Mouse (Mus musculus) layer of hippocampus, adult 9-11 months (tissue): ENCODE measurements around the gene Gm48552.

Experiments used
- DNase-seq: peaks from one replicate; pipeline ENCODE4 v3.0.0; 2022

Gene Gm48552

GRCm38 (mm10) chr10:81407539-81408423 is 19.0 kb downstream of the Gm48552 start:
- peak; percentile 89 for DNase-seq

- no peak for DNase-seq
Observed at GRCm38 (mm10) chr10:81408424-81408729, 19.6 kb downstream of the Gm48552 start.

GRCm38 (mm10) chr10:81408871-81409291 is 20.1 kb downstream of the Gm48552 start:
- DNase-seq: peak; percentile 83

GRCm38 (mm10) chr10:81409330-81409729 is 20.5 kb downstream of the Gm48552 start:
- no peak for DNase-seq

- no peak for DNase-seq
Observed at GRCm38 (mm10) chr10:81410350-81410749, 21.5 kb downstream of the Gm48552 start.

- DNase-seq: no peak
Observed at GRCm38 (mm10) chr10:81410981-81411380, 22.2 kb downstream of the Gm48552 start.

GRCm38 (mm10) chr10:81411471-81412400 is 22.9 kb downstream of the Gm48552 start:
- DNase-seq: peak; percentile 84

GRCm38 (mm10) chr10:81412586-81413309 is 23.9 kb downstream of the Gm48552 start:
- no peak for DNase-seq

GRCm38 (mm10) chr10:81413310-81414261 is 24.8 kb downstream of the Gm48552 start:
- DNase-seq: peak; percentile 86

GRCm38 (mm10) chr10:81414682-81415081 is 25.9 kb downstream of the Gm48552 start:
- DNase-seq: no peak

GRCm38 (mm10) chr10:81415146-81415545 is 26.3 kb downstream of the Gm48552 start:
- no peak for DNase-seq

GRCm38 (mm10) chr10:81415549-81416310 is 26.9 kb downstream of the Gm48552 start:
- no peak for DNase-seq

- DNase-seq: peak; percentile 93
Observed at GRCm38 (mm10) chr10:81416581-81417226, 27.9 kb downstream of the Gm48552 start.

- DNase-seq: peak; percentile 7
Observed at GRCm38 (mm10) chr10:81417227-81418215, 28.7 kb downstream of the Gm48552 start.

- DNase-seq: peak; percentile 3
Observed at GRCm38 (mm10) chr10:81418216-81419070, 29.6 kb downstream of the Gm48552 start.

- peak; percentile 6 for DNase-seq
Observed at GRCm38 (mm10) chr10:81419111-81419928, 30.5 kb downstream of the Gm48552 start.

GRCm38 (mm10) chr10:81420191-81420767 is 31.5 kb downstream of the Gm48552 start:
- DNase-seq: peak; percentile 27
